Mouse (Mus musculus) C2C12 (cell line): ENCODE data around the gene Cep68.

Experiments used
- CEBPB ChIP-seq: IDR thresholded peaks from one replicate; pipeline ENCODE4 v1.6.1; 2011; ENCODE audit warnings: low read depth, mild to moderate bottlenecking, control low read depth, moderate library complexity
- CTCF ChIP-seq: IDR thresholded peaks from one replicate; pipeline ENCODE4 v1.5.1; 2011; ENCODE audit not compliant: control insufficient read depth, insufficient read depth, insufficient read length

DNA sequence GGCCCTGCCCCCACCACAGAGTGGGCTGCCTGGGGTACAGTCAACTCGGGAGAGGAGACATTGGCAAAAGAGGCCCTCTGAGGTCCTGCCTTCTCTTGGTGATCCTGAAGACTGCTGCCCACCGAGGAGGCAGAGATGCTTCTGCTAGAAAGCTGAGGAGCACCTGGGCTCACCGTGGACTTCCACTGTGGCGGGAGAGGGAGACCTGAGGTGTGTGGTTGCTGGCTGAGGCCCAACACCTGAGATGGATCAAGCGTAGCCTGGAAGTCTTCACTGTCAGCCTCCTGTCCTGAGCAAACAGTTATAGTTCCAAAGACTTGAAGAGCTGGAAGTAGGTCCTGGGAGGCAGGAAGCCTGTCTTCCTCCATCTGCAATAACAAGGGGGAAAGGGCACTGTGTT, 8.9 kb downstream of the Cep68 start:
- TF ChIP-seq CEBPB (no peak), CTCF (no peak)
